Mouse (Mus musculus) limb, embryonic 13.5 days (tissue): ENCODE results near the gene Flt3. TPM values are rescaled to one million over a fixed set of nuclear protein-coding genes. Genes with fewer than 3 reads are reported as not detected.

ENCODE experiments used
- ATAC-seq: fragments of 200-750 bp; cut with Nextera tagmentation; 2 replicates; pipeline ENCODE4 v1.8.0; 2017; ENCODE audit warnings: low read depth, moderate number of reproducible peaks, moderate TSS enrichment; ENCODE audit not compliant: low FRiP score
- H3K27ac ChIP-seq: fragments of 300-500 bp; sonication (generic); 2 replicates; pipeline ENCODE4 v1.5.1; 2015; ENCODE audit warnings: inconsistent platforms, mild to moderate bottlenecking, moderate library complexity
- H3K27me3 ChIP-seq: fragments of 300-500 bp; sonication (generic); 2 replicates; pipeline ENCODE4 v1.6.1; 2015; ENCODE audit warnings: mild to moderate bottlenecking, inconsistent platforms
- H3K36me3 ChIP-seq: fragments of 300-500 bp; sonication (generic); 2 replicates; pipeline ENCODE4 v1.6.1; 2015; ENCODE audit warnings: inconsistent platforms, mild to moderate bottlenecking, moderate library complexity
- H3K4me1 ChIP-seq: fragments of 300-500 bp; sonication (generic); 2 replicates; pipeline ENCODE4 v1.6.1; 2015; ENCODE audit warnings: inconsistent platforms
- H3K4me2 ChIP-seq: fragments of 300-500 bp; sonication (generic); replicated peaks from 2 replicates; pipeline ENCODE4 v1.6.1; 2015; ENCODE audit warnings: inconsistent platforms, mild to moderate bottlenecking, moderate library complexity
- H3K4me3 ChIP-seq: fragments of 300-500 bp; sonication (generic); 2 replicates; pipeline ENCODE4 v1.5.1; 2015; ENCODE audit warnings: moderate library complexity, mild to moderate bottlenecking, inconsistent platforms
- H3K9ac ChIP-seq: fragments of 300-500 bp; sonication (generic); 2 replicates; pipeline ENCODE4 v1.6.1; 2015; ENCODE audit warnings: mild to moderate bottlenecking, inconsistent platforms
- H3K9me3 ChIP-seq: fragments of 300-500 bp; sonication (generic); 2 replicates; pipeline ENCODE4 v1.6.1; 2016; ENCODE audit warnings: inconsistent platforms
- WGBS: fragments of 180-500 bp; shearing (Covaris S2); methylation state at CpG from one replicate; pipeline ENCODE4 v1.1.7; 2015; 5-methylcytosine and 5-hydroxymethylcytosine counted together
- microRNA-seq: library from miRNA; unstranded; fragments of <30 nt; microRNA quantifications from one replicate; pipeline ENCODE4, GENCODE M21; 2016
- polyA plus RNA-seq: library from polyadenylated mRNA; unstranded; fragments of >200 nt; fragmentation: Nextera tagmentation; extraction: Ambion mirVana; gene quantifications from 2 replicates; pipeline ENCODE4 v1.2.1, GENCODE M21; 2015

The Flt3 gene
- polyA plus RNA-seq, 1 experiment from 2014 or later, result 0.17 TPM

DNA sequence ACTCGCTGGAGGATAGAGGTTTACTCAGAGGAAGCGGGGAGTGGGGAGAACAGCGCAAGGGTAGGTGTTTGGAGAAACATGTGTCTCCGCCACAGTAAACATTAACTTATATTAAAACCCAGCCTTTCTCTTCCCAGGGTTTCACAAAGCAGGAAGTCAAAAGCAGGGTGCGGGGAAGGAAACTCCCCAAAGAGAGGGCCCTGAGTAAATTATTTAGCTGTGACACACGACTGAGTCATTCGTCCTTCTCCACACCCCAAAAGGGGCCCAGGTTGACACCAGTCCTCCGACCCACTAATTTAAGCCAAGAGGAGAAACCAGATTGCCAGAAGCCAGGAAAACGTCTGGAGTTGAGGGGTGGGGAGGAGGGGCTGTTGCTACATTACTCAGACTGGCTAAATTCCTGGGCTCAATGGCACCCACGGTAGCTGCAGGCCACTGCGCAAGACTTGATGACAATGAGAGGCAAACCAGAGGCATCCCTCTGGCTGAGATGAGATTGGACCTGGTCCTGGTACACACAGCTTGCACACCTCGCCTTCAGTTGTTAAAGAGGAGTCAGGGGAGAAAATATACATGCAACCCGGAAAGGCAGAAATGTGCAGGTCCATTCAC is 107.7 kb downstream of the Flt3 start:
- Histone ChIP-seq H3K4me1 (peaks cover 9% of the 10 kb centered on the region; the same call in 1 of the 2 replicates), H3K36me3 (no peaks in the 10 kb centered on the region), H3K9me3 (no peaks in the 10 kb centered on the region; the same call in 1 of the 2 replicates), H3K9ac (no peak overlapping the region), H3K27me3 (peaks cover 57% of the 10 kb centered on the region), H3K4me3 (no peak overlapping the region), H3K4me2 (no peak overlapping the region), H3K27ac (no peak overlapping the region)
- peak; percentile 45 for ATAC-seq
- WGBS, result 36% methylated on average over 13 of the region's 13 CpGs

GRCm38 (mm10) chr5:147291764-147292505 is 108.4 kb downstream of the Flt3 start:
- Histone ChIP-seq H3K4me3 (no peak overlapping the region), H3K9ac (no peak overlapping the region), H3K4me1 (peaks cover 9% of the 10 kb centered on the region; the same call in 1 of the 2 replicates), H3K36me3 (no peaks in the 10 kb centered on the region), H3K4me2 (no peak overlapping the region), H3K9me3 (no peaks in the 10 kb centered on the region; the same call in 1 of the 2 replicates), H3K27ac (no peak overlapping the region), H3K27me3 (peaks cover 55% of the 10 kb centered on the region)
- WGBS, result 32% methylated on average over 16 of the region's 16 CpGs
- no peak for ATAC-seq

- H3K4me2 ChIP-seq, result no peak overlapping the region
- H3K27ac ChIP-seq, result no peak overlapping the region
- no peaks in the 10 kb centered on the region for H3K36me3 ChIP-seq
- H3K4me1 ChIP-seq, result no peaks in the 10 kb centered on the region
- ATAC-seq, result no peak
- H3K9ac ChIP-seq, result no peak overlapping the region
- H3K27me3 ChIP-seq, result peaks cover 58% of the 10 kb centered on the region
- no peaks in the 10 kb centered on the region for H3K9me3 ChIP-seq
- 72% methylated on average over 4 of the region's 4 CpGs for WGBS
- H3K4me3 ChIP-seq, result no peak overlapping the region
Measured at GRCm38 (mm10) chr5:147284365-147284764, 115.9 kb downstream of the Flt3 start.

Small RNAs within 50 kb of the gene (microRNA-seq; reads per million reads assigned to microRNA genes)
- gene Mir7k, result not detected

Other genes starting within 250 kb of the Flt3 start
- not detected in 2 replicates for gene Gsx1, start 211.8 kb downstream of the Flt3 start, polyA plus RNA-seq
- not detected in 2 replicates for gene Pdx1, start 130.5 kb downstream of the Flt3 start, polyA plus RNA-seq
- 0.06 TPM in 1 of 2 replicates, not detected in the other for gene Cdx2, start 93.2 kb downstream of the Flt3 start, polyA plus RNA-seq
- gene Urad, start 78.0 kb downstream of the Flt3 start, polyA plus RNA-seq, result not detected in 2 replicates
- 69.7 and 77.7 TPM in 2 replicates for gene Pan3, start 29.7 kb upstream of the Flt3 start, polyA plus RNA-seq